Mouse (Mus musculus): ENCODE results near the gene Gm43552.

- TF ChIP-seq CTCF (IDR thresholded peaks at IDR 0.05; ENCODE audit: extremely low read depth, insufficient read depth, low read length) (no peak), POLR2A (IDR thresholded peaks at IDR 0.05; ENCODE audit: extremely low read depth, insufficient read depth, low read length) (peak; percentile 97)
These were observed 101.7 kb downstream of the Gm43552 start, which contains the start of the genes Rpl9 and Lias for GRCm38 (mm10) chr5:65390648-65391644.
